Mouse (Mus musculus): ENCODE results near the gene Fam198a.

GRCm38 (mm10) chr9:121947784-121948183, 3.0 kb upstream of the Fam198a start:
- TF ChIP-seq CTCF (IDR thresholded peaks at IDR 0.05; ENCODE audit: control insufficient read depth, insufficient read depth, low read length) (no peak), POLR2A (IDR thresholded peaks at IDR 0.05; ENCODE audit: borderline replicate concordance, control insufficient read depth, low read depth, low read length) (no peak)
